Mouse (Mus musculus) bone marrow, adult 2 months (tissue): ENCODE measurements around the gene Col5a1.

ENCODE experiments used
- CTCF ChIP-seq: fragments of 200-500 bp; IDR thresholded peaks from 2 replicates; pipeline ENCODE4 v1.5.1; 2011; ENCODE audit warnings: low read length, control low read depth; ENCODE audit not compliant: control insufficient read depth, insufficient read depth
- POLR2A ChIP-seq: fragments of 200-500 bp; IDR thresholded peaks from 2 replicates; pipeline ENCODE4 v1.6.1; 2011; ENCODE audit warnings: low read depth, mild to moderate bottlenecking, control low read depth, low read length, borderline replicate concordance; ENCODE audit not compliant: control insufficient read depth

DNA sequence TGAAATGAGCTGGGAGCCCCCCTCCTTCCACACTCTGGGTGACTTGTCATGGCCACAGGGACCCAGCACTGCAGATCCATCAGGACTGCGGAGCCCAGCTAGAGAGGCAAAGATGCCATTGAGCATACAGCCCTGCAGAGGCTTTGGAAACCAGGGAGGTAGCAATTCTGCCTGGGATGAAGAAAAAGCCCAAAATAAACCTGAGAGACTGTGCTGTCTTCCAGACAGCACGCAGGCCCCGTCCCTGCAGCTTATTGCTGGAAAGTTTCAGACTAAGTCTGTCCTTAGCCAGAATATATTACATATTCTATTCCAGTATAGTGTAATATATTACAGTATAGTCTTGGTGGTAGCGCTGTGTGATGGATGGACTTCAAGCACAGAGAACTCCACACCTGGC, 61.0 kb downstream of the Col5a1 start:
- TF ChIP-seq CTCF (no peak), POLR2A (no peak)
